Mouse (Mus musculus): ENCODE results near the gene Abhd17b. TPM values are rescaled to one million over a fixed set of nuclear protein-coding genes. Genes with fewer than 3 reads are reported as not detected.

Gene Abhd17b
- total and polyA plus RNA-seq, 2 experiments from 2014 or later = 17.5 to 17.6 TPM

- TF ChIP-seq CTCF (IDR thresholded peaks at IDR 0.05; ENCODE audit: low read depth) (no peak), EP300 (IDR thresholded peaks at IDR 0.05; ENCODE audit: low read depth) (no peak)
- Histone ChIP-seq H3K4me1 (ENCODE audit: control insufficient read depth, insufficient read depth) (no peaks in the 10 kb centered on the region), H3K9ac (replicated peaks; ENCODE audit: low read depth, low read length) (no peak overlapping the region), H3K4me3 (ENCODE audit: low read depth, low read length) (no peak overlapping the region), H3K9me3 (replicated peaks; ENCODE audit: control insufficient read depth, low read length) (no peaks in the 10 kb centered on the region), H3K27ac (ENCODE audit: low read depth) (no peak overlapping the region), H3K36me3 (replicated peaks; ENCODE audit: control insufficient read depth, insufficient read depth, low read length) (no peaks in the 10 kb centered on the region), H3K27me3 (ENCODE audit: control insufficient read depth, insufficient read depth, low read length) (no peaks in the 10 kb centered on the region), H3K4me2 (ENCODE audit: low read depth, low read length) (no peak overlapping the region)
- DNase-seq (ENCODE audit: low spot score) (no peak), ATAC-seq (ENCODE audit: insufficient read depth, low read depth) (no peak)
- WGBS = 83% methylated on average over 1 of the region's 1 CpGs
Measured at GRCm38 (mm10) chr19:21643935-21644334, 9.1 kb upstream of the Abhd17b start.

DNA sequence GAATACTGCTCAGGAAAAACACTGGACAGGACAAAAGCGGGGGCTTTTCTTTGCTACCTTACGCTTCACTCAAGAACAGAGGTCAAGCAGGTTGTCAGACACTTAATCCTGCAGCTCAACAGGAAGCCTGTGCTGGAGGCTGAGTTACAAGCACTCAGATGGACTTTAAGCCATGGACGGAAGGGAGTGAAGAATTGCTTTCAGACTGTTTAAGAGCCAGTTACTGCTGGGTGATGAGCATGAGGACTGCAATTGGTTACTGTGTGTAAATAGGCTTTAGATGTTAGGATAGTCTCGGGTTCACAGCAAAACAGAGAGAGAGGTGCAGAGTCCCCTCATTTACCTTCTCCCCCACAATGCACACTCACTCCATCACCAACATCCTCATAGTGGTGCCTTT, 7.7 kb upstream of the Abhd17b start:
- TF ChIP-seq CTCF (IDR thresholded peaks at IDR 0.05; ENCODE audit: low read depth) (no peak), EP300 (IDR thresholded peaks at IDR 0.05; ENCODE audit: low read depth) (no peak)

GRCm38 (mm10) chr19:21646142-21646541, 6.8 kb upstream of the Abhd17b start:
- no peak overlapping the region for H3K9ac ChIP-seq (replicated peaks; ENCODE audit: low read depth, low read length)
- no peak overlapping the region for H3K4me3 ChIP-seq (ENCODE audit: low read depth, low read length)
- H3K27ac ChIP-seq (ENCODE audit: low read depth) = no peak overlapping the region
- DNase-seq (ENCODE audit: low spot score) (no peak), ATAC-seq (ENCODE audit: insufficient read depth, low read depth) (no peak)
- no peaks in the 10 kb centered on the region for H3K27me3 ChIP-seq (ENCODE audit: control insufficient read depth, insufficient read depth, low read length)
- H3K9me3 ChIP-seq (replicated peaks; ENCODE audit: control insufficient read depth, low read length) = no peaks in the 10 kb centered on the region
- H3K36me3 ChIP-seq (replicated peaks; ENCODE audit: control insufficient read depth, insufficient read depth, low read length) = no peaks in the 10 kb centered on the region
- WGBS = 72% methylated on average over 6 of the region's 6 CpGs
- no peak for TF ChIP-seq CTCF (IDR thresholded peaks at IDR 0.05; ENCODE audit: low read depth)
- no peak for TF ChIP-seq EP300 (IDR thresholded peaks at IDR 0.05; ENCODE audit: low read depth)
- peaks cover 6% of the 10 kb centered on the region; the same call in 1 of the 2 replicates for H3K4me1 ChIP-seq (ENCODE audit: control insufficient read depth, insufficient read depth)
- no peak overlapping the region for H3K4me2 ChIP-seq (ENCODE audit: low read depth, low read length)

More for the DNA sequence above, 7.7 kb upstream of the Abhd17b start:
- Histone ChIP-seq H3K36me3 (replicated peaks; ENCODE audit: control insufficient read depth, insufficient read depth, low read length) (no peaks in the 10 kb centered on the region), H3K27ac (ENCODE audit: low read depth) (no peak overlapping the region), H3K4me2 (ENCODE audit: low read depth, low read length) (no peak overlapping the region), H3K9ac (replicated peaks; ENCODE audit: low read depth, low read length) (no peak overlapping the region), H3K27me3 (ENCODE audit: control insufficient read depth, insufficient read depth, low read length) (no peaks in the 10 kb centered on the region), H3K4me1 (ENCODE audit: control insufficient read depth, insufficient read depth) (no peaks in the 10 kb centered on the region), H3K4me3 (ENCODE audit: low read depth, low read length) (no peak overlapping the region), H3K9me3 (replicated peaks; ENCODE audit: control insufficient read depth, low read length) (no peaks in the 10 kb centered on the region)
- 77% methylated on average over 4 of the region's 4 CpGs for WGBS
- DNase-seq (ENCODE audit: low spot score) (no peak), ATAC-seq (ENCODE audit: insufficient read depth, low read depth) (no peak)

DNA sequence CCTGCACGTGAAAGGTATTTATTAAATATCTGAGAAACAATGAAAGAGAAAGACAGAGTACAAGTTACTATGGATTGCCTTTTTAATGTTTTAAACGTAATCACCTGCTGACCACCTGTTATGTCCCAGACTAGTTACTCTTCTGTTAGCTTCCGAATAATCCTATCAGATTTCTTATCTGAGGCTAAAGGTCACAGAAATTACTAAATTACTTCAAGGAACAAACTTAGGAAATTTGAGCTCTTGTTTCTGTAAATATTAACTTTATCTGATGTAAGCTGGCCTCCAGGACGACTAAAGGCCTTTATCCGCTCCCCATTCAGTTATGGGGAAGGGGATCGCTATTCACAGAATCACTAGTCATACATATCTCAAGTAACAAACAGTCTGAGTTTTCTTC, 1.3 kb upstream of the Abhd17b start:
- Histone ChIP-seq H3K4me1 (ENCODE audit: control insufficient read depth, insufficient read depth) (peaks cover 22% of the 10 kb centered on the region), H3K27me3 (ENCODE audit: control insufficient read depth, insufficient read depth, low read length) (no peaks in the 10 kb centered on the region), H3K9me3 (replicated peaks; ENCODE audit: control insufficient read depth, low read length) (no peaks in the 10 kb centered on the region), H3K4me3 (ENCODE audit: low read depth, low read length) (peak overlapping the region; percentile 98), H3K9ac (replicated peaks; ENCODE audit: low read depth, low read length) (peak overlapping the region; percentile 97), H3K4me2 (ENCODE audit: low read depth, low read length) (peak overlapping the region; percentile 82), H3K36me3 (replicated peaks; ENCODE audit: control insufficient read depth, insufficient read depth, low read length) (no peaks in the 10 kb centered on the region), H3K27ac (ENCODE audit: low read depth) (peak overlapping the region; percentile 99)
- no peak for ATAC-seq (ENCODE audit: insufficient read depth, low read depth)
- TF ChIP-seq EP300 (IDR thresholded peaks at IDR 0.05; ENCODE audit: low read depth) (no peak), CTCF (IDR thresholded peaks at IDR 0.05; ENCODE audit: low read depth) (no peak)
- no peak for DNase-seq (ENCODE audit: low spot score)
- WGBS = 40% methylated on average over 6 of the region's 6 CpGs

GRCm38 (mm10) chr19:21652285-21653171, 457 bp upstream of the Abhd17b start, which contains the start of gene 1110059E24Rik:
TSS of gene 1110059E24Rik (minus strand) at chr19:21652976.
- Histone ChIP-seq H3K9me3 (replicated peaks; ENCODE audit: control insufficient read depth, low read length) (no peaks in the 10 kb centered on the region), H3K27me3 (ENCODE audit: control insufficient read depth, insufficient read depth, low read length) (no peaks in the 10 kb centered on the region), H3K4me1 (ENCODE audit: control insufficient read depth, insufficient read depth) (peaks cover 22% of the 10 kb centered on the region), H3K36me3 (replicated peaks; ENCODE audit: control insufficient read depth, insufficient read depth, low read length) (no peaks in the 10 kb centered on the region), H3K9ac (replicated peaks; ENCODE audit: low read depth, low read length) (peak within 1 kb of the TSS; percentile 97), H3K4me3 (ENCODE audit: low read depth, low read length) (peak within 1 kb of the TSS; percentile 98), H3K4me2 (ENCODE audit: low read depth, low read length) (peak within 1 kb of the TSS; percentile 82), H3K27ac (ENCODE audit: low read depth) (peak within 1 kb of the TSS; percentile 99)
- WGBS = 5% methylated on average over 52 of the region's 52 CpGs
- TF ChIP-seq CTCF (IDR thresholded peaks at IDR 0.05; ENCODE audit: low read depth) = no peak
- TF ChIP-seq EP300 (IDR thresholded peaks at IDR 0.05; ENCODE audit: low read depth) = no peak; the same call in 1 of the 2 replicates
- peak; percentile 98 for ATAC-seq (ENCODE audit: insufficient read depth, low read depth)
- DNase-seq (ENCODE audit: low spot score) = peak; percentile 99

All from heart, postnatal 0 days (tissue).